Mouse (Mus musculus) forebrain, embryonic 14.5 days (tissue): ENCODE data around the gene Eddm3b. TPM values are rescaled to one million over a fixed set of nuclear protein-coding genes. Genes with fewer than 3 reads are reported as not detected.

ENCODE experiments used
- ATAC-seq: fragments of 200-750 bp; cut with Nextera tagmentation; 2 replicates; pipeline ENCODE4 v1.8.0; 2017; ENCODE audit warnings: mild to moderate bottlenecking, moderate library complexity
- DNase-seq: peaks from one replicate; pipeline ENCODE4 v3.0.0-alpha.2; 2015; ENCODE audit warnings: low spot score
- H3K27ac ChIP-seq: fragments of 300-500 bp; sonication (generic); 2 replicates; pipeline ENCODE4 v1.5.1; 2014; ENCODE audit warnings: low read depth, mild to moderate bottlenecking, control low read depth, low read length, moderate library complexity
- H3K27me3 ChIP-seq: fragments of 300-500 bp; sonication (generic); replicated peaks from 2 replicates; pipeline ENCODE4 v1.6.1; 2014; ENCODE audit warnings: low read length, control low read depth, mixed read lengths; ENCODE audit not compliant: control insufficient read depth, insufficient read depth
- H3K36me3 ChIP-seq: fragments of 300-500 bp; sonication (generic); 2 replicates; pipeline ENCODE4 v1.6.1; 2014; ENCODE audit warnings: low read length, control low read depth; ENCODE audit not compliant: control insufficient read depth, insufficient read depth
- H3K4me1 ChIP-seq: fragments of 300-500 bp; sonication (generic); 2 replicates; pipeline ENCODE4 v1.6.1; 2014; ENCODE audit warnings: antibody characterized with exemption, low read length, control low read depth; ENCODE audit not compliant: control insufficient read depth, insufficient read depth
- H3K4me2 ChIP-seq: fragments of 300-500 bp; sonication (generic); 2 replicates; pipeline ENCODE4 v1.6.1; 2014; ENCODE audit warnings: mild to moderate bottlenecking, control low read depth, low read length
- H3K4me3 ChIP-seq: fragments of 300-500 bp; sonication (generic); 2 replicates; pipeline ENCODE4 v1.5.1; 2014; ENCODE audit warnings: low read depth, low read length, control low read depth
- H3K9ac ChIP-seq: fragments of 300-500 bp; sonication (generic); 2 replicates; pipeline ENCODE4 v1.6.1; 2014; ENCODE audit warnings: mild to moderate bottlenecking, low read length, control low read depth, moderate library complexity
- H3K9me3 ChIP-seq: fragments of 300-500 bp; sonication (generic); replicated peaks from 2 replicates; pipeline ENCODE4 v1.6.1; 2016; ENCODE audit warnings: low read length, control low read depth, mixed read lengths; ENCODE audit not compliant: control insufficient read depth
- WGBS: fragments of 180-500 bp; shearing (Covaris S2); extraction: QIAGEN DNeasy Blood & Tissue Kit; methylation state at CpG from one replicate; pipeline ENCODE4 v1.1.7; 2014; 5-methylcytosine and 5-hydroxymethylcytosine counted together
- polyA plus RNA-seq: library from polyadenylated mRNA; unstranded; fragments of >200 nt; fragmentation: Nextera tagmentation; extraction: Ambion mirVana; gene quantifications from 2 replicates; pipeline ENCODE4 v1.2.1, GENCODE M21; 2014

Gene Eddm3b
- polyA plus RNA-seq, 1 experiment from 2014 or later = not detected

GRCm38 (mm10) chr14:51144451-51144850 is 30.2 kb downstream of the Eddm3b start:
- H3K27ac ChIP-seq = no peak overlapping the region
- H3K36me3 ChIP-seq = no peaks in the 10 kb centered on the region
- H3K9ac ChIP-seq = no peak overlapping the region
- DNase-seq (no peak), ATAC-seq (no peak)
- H3K4me2 ChIP-seq = no peak overlapping the region
- H3K9me3 ChIP-seq = no peaks in the 10 kb centered on the region
- no peaks in the 10 kb centered on the region for H3K27me3 ChIP-seq
- H3K4me1 ChIP-seq = peaks cover 5% of the 10 kb centered on the region
- no peak overlapping the region for H3K4me3 ChIP-seq
- WGBS = 95% methylated on average over 4 of the region's 4 CpGs

- ATAC-seq (no peak), DNase-seq (no peak)
- H3K9ac ChIP-seq = no peak overlapping the region
- H3K4me1 ChIP-seq = peaks cover 5% of the 10 kb centered on the region
- no peak overlapping the region for H3K4me3 ChIP-seq
- no peak overlapping the region for H3K27ac ChIP-seq
- no peak overlapping the region for H3K4me2 ChIP-seq
- H3K27me3 ChIP-seq = no peaks in the 10 kb centered on the region
- no peaks in the 10 kb centered on the region for H3K9me3 ChIP-seq
- H3K36me3 ChIP-seq = no peaks in the 10 kb centered on the region
- 87% methylated on average over 6 of the region's 6 CpGs for WGBS
Measured at GRCm38 (mm10) chr14:51145521-51145920, 31.3 kb downstream of the Eddm3b start.

- Histone ChIP-seq H3K4me2 (no peak within 1 kb of the TSS), H3K27me3 (no peaks in the 10 kb centered on the region), H3K27ac (no peak within 1 kb of the TSS), H3K4me1 (peaks cover 5% of the 10 kb centered on the region), H3K9me3 (no peaks in the 10 kb centered on the region), H3K4me3 (no peak within 1 kb of the TSS), H3K9ac (no peak within 1 kb of the TSS), H3K36me3 (no peaks in the 10 kb centered on the region)
- peak; percentile 14 for DNase-seq
- no peak for ATAC-seq
- 34% methylated on average over 2 of the region's 2 CpGs for WGBS
Measured at GRCm38 (mm10) chr14:51146685-51147084, 32.5 kb downstream of the Eddm3b start, which contains the start of gene Rnase1. TSS of gene Rnase1 (minus strand) at chr14:51146785.

GRCm38 (mm10) chr14:51148006-51148405 is 33.8 kb downstream of the Eddm3b start:
- no peak overlapping the region for H3K27ac ChIP-seq
- H3K9ac ChIP-seq = no peak overlapping the region
- ATAC-seq (no peak), DNase-seq (no peak)
- H3K36me3 ChIP-seq = no peaks in the 10 kb centered on the region
- H3K27me3 ChIP-seq = no peaks in the 10 kb centered on the region
- no peak overlapping the region for H3K4me2 ChIP-seq
- no peaks in the 10 kb centered on the region for H3K9me3 ChIP-seq
- 84% methylated on average over 3 of the region's 3 CpGs for WGBS
- peaks cover 5% of the 10 kb centered on the region for H3K4me1 ChIP-seq
- no peak overlapping the region for H3K4me3 ChIP-seq

- DNase-seq = no peak
- H3K9me3 ChIP-seq = no peaks in the 10 kb centered on the region
- H3K4me2 ChIP-seq = no peak overlapping the region
- no peaks in the 10 kb centered on the region for H3K36me3 ChIP-seq
- H3K4me1 ChIP-seq = peaks cover 5% of the 10 kb centered on the region
- H3K27me3 ChIP-seq = no peaks in the 10 kb centered on the region
- no peak overlapping the region for H3K4me3 ChIP-seq
- WGBS = 82% methylated on average over 5 of the region's 5 CpGs
- no peak overlapping the region for H3K27ac ChIP-seq
- ATAC-seq = no peak
- no peak overlapping the region for H3K9ac ChIP-seq
Measured at GRCm38 (mm10) chr14:51149164-51149563, 34.9 kb downstream of the Eddm3b start.

GRCm38 (mm10) chr14:51150206-51150831 is 36.1 kb downstream of the Eddm3b start:
- no peaks in the 10 kb centered on the region for H3K27me3 ChIP-seq
- H3K27ac ChIP-seq = no peak overlapping the region
- no peak overlapping the region for H3K9ac ChIP-seq
- peaks cover 5% of the 10 kb centered on the region for H3K4me1 ChIP-seq
- no peaks in the 10 kb centered on the region for H3K9me3 ChIP-seq
- WGBS = 86% methylated on average over 3 of the region's 3 CpGs
- no peak for DNase-seq
- no peaks in the 10 kb centered on the region for H3K36me3 ChIP-seq
- no peak overlapping the region for H3K4me3 ChIP-seq
- no peak for ATAC-seq
- H3K4me2 ChIP-seq = no peak overlapping the region

- DNase-seq (no peak), ATAC-seq (no peak)
- no peak overlapping the region for H3K4me3 ChIP-seq
- H3K27me3 ChIP-seq = no peaks in the 10 kb centered on the region
- WGBS = 88% methylated on average over 5 of the region's 5 CpGs
- no peaks in the 10 kb centered on the region for H3K36me3 ChIP-seq
- no peak overlapping the region for H3K9ac ChIP-seq
- no peaks in the 10 kb centered on the region for H3K4me1 ChIP-seq
- H3K27ac ChIP-seq = no peak overlapping the region
- H3K4me2 ChIP-seq = no peak overlapping the region
- H3K9me3 ChIP-seq = no peaks in the 10 kb centered on the region
Measured at GRCm38 (mm10) chr14:51152249-51152870, 38.1 kb downstream of the Eddm3b start.

GRCm38 (mm10) chr14:51156056-51156735 is 42.0 kb downstream of the Eddm3b start:
- DNase-seq = no peak
- Histone ChIP-seq H3K4me3 (no peak overlapping the region), H3K36me3 (no peaks in the 10 kb centered on the region), H3K4me1 (no peaks in the 10 kb centered on the region), H3K27me3 (no peaks in the 10 kb centered on the region), H3K9me3 (no peaks in the 10 kb centered on the region), H3K4me2 (no peak overlapping the region), H3K27ac (no peak overlapping the region), H3K9ac (no peak overlapping the region)
- no peak for ATAC-seq
- 89% methylated on average over 5 of the region's 5 CpGs for WGBS

GRCm38 (mm10) chr14:51156736-51157068 is 42.5 kb downstream of the Eddm3b start:
- WGBS = 83% methylated on average over 4 of the region's 4 CpGs
- no peak for DNase-seq

More at GRCm38 (mm10) chr14:51156736-51157068, 42.5 kb downstream of the Eddm3b start:
- Histone ChIP-seq H3K27ac (no peak overlapping the region), H3K27me3 (no peaks in the 10 kb centered on the region), H3K4me3 (no peak overlapping the region), H3K4me2 (no peak overlapping the region), H3K9me3 (no peaks in the 10 kb centered on the region), H3K4me1 (no peaks in the 10 kb centered on the region), H3K36me3 (no peaks in the 10 kb centered on the region), H3K9ac (no peak overlapping the region)
- ATAC-seq = no peak
